15 mouse cellular contexts compared by ENCODE assay signal in the genomic region with DNA sequence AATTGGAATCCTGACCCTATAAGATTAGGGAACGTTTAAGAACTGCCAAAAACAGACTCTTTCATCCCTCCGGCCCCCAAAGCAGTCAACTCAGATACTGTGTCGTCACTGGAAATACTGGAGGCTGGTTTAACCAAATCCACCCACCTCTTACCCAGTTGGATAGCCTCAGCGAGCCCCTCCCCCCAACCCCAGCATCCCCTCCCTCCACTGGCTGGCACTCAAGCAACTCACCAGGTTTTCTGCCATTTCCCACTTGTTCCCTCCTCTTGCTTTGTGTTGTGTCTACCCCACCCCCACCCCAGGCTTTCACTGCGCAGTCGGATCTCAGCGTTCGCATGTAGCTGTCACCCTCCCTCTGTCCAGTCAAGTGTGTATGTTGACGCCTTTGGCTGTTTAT.
DNase-seq lines count a peak whose midpoint lies in the region; ATAC-seq lines count a peak whose summit lies in the region.
"Had no signal": no experiment of that assay in that cellular context is flagged by ENCODE, and none has a peak within 500 bp of the region (broad histone marks: within the 10 kb centered on the region; RNA-seq: fewer than 3 reads in every experiment).

No protein-coding gene starts in this region.

- intact Hi-C loops in gastrocnemius, postnatal 14 days (cut with DNase I; ENCODE audit: low total_unique reads), result no loop called here

- no peak overlapping the region for H3K27ac ChIP-seq in kidney, embryonic 16.5 days (ENCODE audit: low read length)
- no peak overlapping the region for H3K27ac ChIP-seq in embryonic facial prominence, embryonic 11.5 days (replicated peaks; ENCODE audit: low read depth, low read length)
- H3K27ac ChIP-seq in forebrain, embryonic 15.5 days (replicated peaks), result no peak overlapping the region
- no peak overlapping the region for H3K27ac ChIP-seq in midbrain, embryonic 15.5 days
- H3K27ac ChIP-seq: embryonic facial prominence, embryonic 12.5 days; liver, embryonic 12.5 days had no signal

- WGBS in kidney, embryonic 16.5 days, result 44% methylated on average over 9 of the region's 9 CpGs
- WGBS in embryonic facial prominence, embryonic 11.5 days, result 43% methylated on average over 9 of the region's 9 CpGs
- WGBS in forebrain, embryonic 15.5 days, result 28% methylated on average over 9 of the region's 9 CpGs
- WGBS in midbrain, embryonic 15.5 days, result 25% methylated on average over 9 of the region's 9 CpGs

- 0 out of 2 replicates have a peak, but pooled peaks have one; percentile 35 for ATAC-seq in kidney, embryonic 16.5 days (ENCODE audit: low FRiP score, low TSS enrichment)
- ATAC-seq in embryonic facial prominence, embryonic 11.5 days (replicated peaks; ENCODE audit: insufficient number of reproducible peaks, low FRiP score, low TSS enrichment, low read depth), result no peak; the same call in 1 of the 2 replicates
- ATAC-seq in forebrain, embryonic 15.5 days (replicated peaks), result peak; percentile 41; the same call in 1 of the 2 replicates
- 0 out of 2 replicates have a peak, but pooled peaks have one; percentile 30 for ATAC-seq in midbrain, embryonic 15.5 days (replicated peaks)
- ATAC-seq: liver, embryonic 12.5 days had no signal

- DNase-seq in kidney, postnatal 10 days, result no peak
- DNase-seq in embryonic facial prominence, embryonic 11.5 days (ENCODE audit: low spot score), result peak; percentile 16
- no peak for DNase-seq in thymus, postnatal 10 days (ENCODE audit: low spot score in 2 of 2)
- no peak for DNase-seq in gastrocnemius, postnatal 14 days
- DNase-seq: cerebellum, adult 9-10 months; heart, postnatal 10 days; kidney, adult 18-20 months; right cerebral cortex, postnatal 4 days; thymus, adult 2 months had no signal

- no peaks in the 10 kb centered on the region for H3K9me3 ChIP-seq in kidney, embryonic 16.5 days (ENCODE audit: low read length)
- H3K9me3 ChIP-seq in embryonic facial prominence, embryonic 11.5 days (replicated peaks; ENCODE audit: control insufficient read depth, low read length), result no peaks in the 10 kb centered on the region
- H3K9me3 ChIP-seq in forebrain, embryonic 15.5 days, result no peaks in the 10 kb centered on the region
- no peaks in the 10 kb centered on the region for H3K9me3 ChIP-seq in midbrain, embryonic 15.5 days
- H3K9me3 ChIP-seq: embryonic facial prominence, embryonic 12.5 days; liver, embryonic 12.5 days had no signal

- H3K36me3 ChIP-seq in kidney, embryonic 16.5 days (ENCODE audit: insufficient read depth, low read length), result no peaks in the 10 kb centered on the region
- no peaks in the 10 kb centered on the region for H3K36me3 ChIP-seq in embryonic facial prominence, embryonic 11.5 days (replicated peaks; ENCODE audit: control insufficient read depth, insufficient read depth, low read depth, low read length)
- H3K36me3 ChIP-seq in forebrain, embryonic 15.5 days, result no peaks in the 10 kb centered on the region
- no peaks in the 10 kb centered on the region for H3K36me3 ChIP-seq in midbrain, embryonic 15.5 days (replicated peaks)
- H3K36me3 ChIP-seq: embryonic facial prominence, embryonic 12.5 days; liver, embryonic 12.5 days had no signal

- H3K4me3 ChIP-seq in kidney, embryonic 16.5 days (ENCODE audit: low read length), result no peak overlapping the region
- no peak overlapping the region for H3K4me3 ChIP-seq in embryonic facial prominence, embryonic 11.5 days (ENCODE audit: low read depth, low read length)
- no peak overlapping the region for H3K4me3 ChIP-seq in forebrain, embryonic 15.5 days
- H3K4me3 ChIP-seq in midbrain, embryonic 15.5 days, result no peak overlapping the region
- H3K4me3 ChIP-seq: embryonic facial prominence, embryonic 12.5 days; liver, embryonic 12.5 days; megakaryocyte, embryonic 14.5 days had no signal

- no peak overlapping the region for H3K9ac ChIP-seq in kidney, embryonic 16.5 days (replicated peaks; ENCODE audit: low read length)
- no peak overlapping the region for H3K9ac ChIP-seq in embryonic facial prominence, embryonic 11.5 days (replicated peaks; ENCODE audit: low read length)
- no peak overlapping the region for H3K9ac ChIP-seq in forebrain, embryonic 15.5 days (replicated peaks)
- H3K9ac ChIP-seq in midbrain, embryonic 15.5 days, result no peak overlapping the region
- H3K9ac ChIP-seq: embryonic facial prominence, embryonic 12.5 days; liver, embryonic 12.5 days had no signal

- no peaks in the 10 kb centered on the region for H3K27me3 ChIP-seq in kidney, embryonic 16.5 days (ENCODE audit: insufficient read depth, low read length)
- H3K27me3 ChIP-seq in embryonic facial prominence, embryonic 11.5 days (ENCODE audit: control insufficient read depth, insufficient read depth, low read length), result no peaks in the 10 kb centered on the region
- H3K27me3 ChIP-seq in forebrain, embryonic 15.5 days, result no peaks in the 10 kb centered on the region
- no peaks in the 10 kb centered on the region for H3K27me3 ChIP-seq in midbrain, embryonic 15.5 days (replicated peaks)
- H3K27me3 ChIP-seq: embryonic facial prominence, embryonic 12.5 days; liver, embryonic 12.5 days; megakaryocyte, embryonic 14.5 days had no signal

- no peaks in the 10 kb centered on the region for H3K4me1 ChIP-seq in kidney, embryonic 16.5 days (ENCODE audit: insufficient read depth, low read length)
- no peaks in the 10 kb centered on the region for H3K4me1 ChIP-seq in embryonic facial prominence, embryonic 11.5 days (ENCODE audit: control insufficient read depth, insufficient read depth, low read length)
- 0 out of 2 replicates have a peak, but pooled peaks cover 5% of the 10 kb centered on the region for H3K4me1 ChIP-seq in forebrain, embryonic 15.5 days
- H3K4me1 ChIP-seq in midbrain, embryonic 15.5 days, result no peaks in the 10 kb centered on the region
- H3K4me1 ChIP-seq: embryonic facial prominence, embryonic 12.5 days; liver, embryonic 12.5 days; megakaryocyte, embryonic 14.5 days had no signal

- no peak overlapping the region for H3K4me2 ChIP-seq in kidney, embryonic 16.5 days (replicated peaks; ENCODE audit: low read depth, low read length)
- H3K4me2 ChIP-seq in embryonic facial prominence, embryonic 11.5 days (ENCODE audit: low read depth, low read length), result no peak overlapping the region
- no peak overlapping the region for H3K4me2 ChIP-seq in forebrain, embryonic 15.5 days (replicated peaks)
- no peak overlapping the region for H3K4me2 ChIP-seq in midbrain, embryonic 15.5 days
- H3K4me2 ChIP-seq: embryonic facial prominence, embryonic 12.5 days; liver, embryonic 12.5 days had no signal
